Mouse (Mus musculus): Measurements from ENCODE around the gene Eif4a3.

Eif4a3 gene

DNA sequence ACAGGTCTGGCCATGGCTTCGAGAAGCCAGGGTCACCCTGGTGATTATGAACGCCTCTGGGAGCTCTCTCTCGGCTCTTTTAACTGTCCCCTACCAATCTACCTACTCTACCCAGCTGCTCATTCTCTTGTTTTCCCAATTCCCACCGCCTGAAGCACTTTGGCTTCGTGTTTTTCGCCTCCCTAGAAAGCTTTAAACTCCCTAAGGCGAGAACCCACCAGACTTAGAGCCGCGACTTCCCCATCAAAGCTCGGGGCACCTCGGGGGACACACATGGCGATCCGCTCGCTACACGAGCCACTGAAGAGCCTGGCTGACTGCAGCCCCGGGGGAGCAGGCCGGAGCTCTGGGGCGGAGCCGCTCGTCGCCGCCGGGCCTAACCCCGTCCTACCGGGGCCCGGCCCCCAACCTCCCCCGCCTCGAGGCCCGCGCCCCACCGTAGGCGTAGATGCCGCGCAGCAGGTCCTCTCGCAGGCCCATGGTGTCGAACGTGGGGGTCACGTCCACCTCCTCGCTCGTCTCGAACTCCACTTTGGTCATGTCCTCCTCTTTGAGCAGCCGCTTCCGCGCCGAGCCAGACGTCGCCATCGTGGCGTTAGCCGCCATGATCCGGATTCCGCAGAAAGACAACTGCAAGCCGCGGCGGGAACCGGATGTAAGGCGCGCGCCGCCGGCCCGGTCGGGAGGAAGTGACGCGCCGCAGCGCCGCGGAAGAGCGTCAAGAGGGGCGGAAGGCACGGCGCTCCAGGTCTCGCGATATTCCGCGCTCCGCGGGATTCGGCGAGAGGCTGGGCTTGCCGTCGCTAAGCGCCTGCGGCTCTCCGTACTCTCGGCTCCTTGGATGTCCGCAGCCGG is at the start of gene Eif4a3:
Eif4a3 (minus strand) TSS at position 699 of the 855 bp plus-strand sequence.
- CTCF ChIA-PET: interaction anchor here (1.9 kb wide), 1 partner anchor 31 kb away, joined by 6 read pairs; no protein-coding TSS in a partner anchor

DNA sequence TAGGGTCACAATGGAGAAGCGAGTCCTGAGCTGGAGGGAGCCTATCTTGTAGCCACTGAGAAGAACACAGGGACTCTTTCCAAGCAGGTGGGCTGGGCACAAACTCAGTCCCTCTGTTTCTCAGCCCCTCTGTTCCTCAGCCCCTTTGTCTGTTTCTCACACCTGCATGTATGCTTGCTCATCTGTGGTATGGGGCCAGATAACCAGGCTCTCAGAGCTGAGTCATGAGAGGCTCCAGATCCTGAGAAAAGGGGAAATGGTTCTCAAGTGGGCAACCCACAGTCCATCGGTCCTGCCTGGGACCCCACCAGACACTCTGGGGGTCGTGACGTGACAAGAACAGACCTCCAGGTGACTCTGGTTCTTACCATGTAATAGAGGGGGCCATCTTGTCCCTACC is 47.2 kb upstream of the Eif4a3 start:
- CTCF ChIA-PET: no interaction called here

DNA sequence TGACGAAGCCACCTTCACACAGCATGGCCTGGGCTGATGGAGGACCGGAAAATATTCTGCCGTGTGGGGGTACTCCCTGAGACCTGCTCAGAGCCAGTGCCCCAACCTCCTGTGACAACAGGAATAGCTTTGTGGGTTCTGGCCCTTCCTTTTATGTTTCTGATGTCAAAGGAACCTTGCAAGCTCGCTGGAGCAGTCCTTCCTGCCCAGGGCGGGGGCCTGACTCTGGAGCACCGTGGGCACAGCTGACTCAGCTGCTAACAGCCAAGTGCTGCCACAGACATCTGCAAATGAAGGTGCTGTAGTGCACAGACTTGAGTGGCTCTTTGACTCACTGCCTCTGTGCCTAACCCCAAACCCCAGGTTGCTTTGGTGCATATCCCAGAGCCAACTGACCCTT is 45.0 kb upstream of the Eif4a3 start:
- CTCF ChIA-PET: no interaction called here

DNA sequence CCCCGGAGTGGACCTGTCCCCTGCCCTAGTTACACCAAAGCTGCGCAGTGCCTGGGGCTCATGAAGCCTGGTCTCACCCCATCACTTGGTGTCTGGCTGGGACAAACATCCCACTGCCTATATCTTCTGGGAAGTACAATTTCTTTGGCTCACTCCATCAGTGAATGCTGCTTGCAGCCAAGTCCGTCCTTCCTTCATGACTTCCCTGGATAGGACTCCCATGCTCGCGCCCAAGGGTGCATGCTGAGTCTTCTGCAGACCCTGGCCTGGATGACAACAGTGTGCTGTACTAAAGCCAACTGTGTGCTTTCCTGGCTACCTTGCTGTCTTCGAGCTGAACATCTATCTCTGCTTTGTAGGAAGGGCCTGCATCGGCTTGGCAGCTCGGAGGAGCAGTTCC is 44.3 kb upstream of the Eif4a3 start:
- CTCF ChIA-PET: no interaction called here

DNA sequence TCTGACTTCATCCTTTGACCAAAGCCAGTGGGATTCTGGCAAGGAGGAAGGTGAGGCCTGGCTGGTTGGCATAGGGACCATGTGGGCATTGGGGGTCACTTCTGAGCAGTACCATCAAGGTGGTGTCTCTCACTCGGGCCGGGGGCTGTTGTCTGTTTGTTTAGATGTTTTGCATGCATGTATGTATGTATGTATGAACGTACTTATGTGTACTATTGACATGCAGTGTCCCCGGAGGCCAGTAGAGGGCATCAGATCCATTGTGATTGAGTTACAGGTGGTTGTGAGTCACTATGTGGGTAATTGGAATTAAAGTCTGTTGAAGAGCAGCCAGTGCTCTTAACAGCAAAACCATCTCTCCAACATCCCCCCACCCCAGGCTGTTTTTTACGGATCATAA is 39.7 kb upstream of the Eif4a3 start:
- CTCF ChIA-PET: interaction anchor here (0.7 to 0.8 kb wide), 2 partner anchors 21 to 65 kb away, joined by 3 read pairs; no protein-coding TSS in a partner anchor

DNA sequence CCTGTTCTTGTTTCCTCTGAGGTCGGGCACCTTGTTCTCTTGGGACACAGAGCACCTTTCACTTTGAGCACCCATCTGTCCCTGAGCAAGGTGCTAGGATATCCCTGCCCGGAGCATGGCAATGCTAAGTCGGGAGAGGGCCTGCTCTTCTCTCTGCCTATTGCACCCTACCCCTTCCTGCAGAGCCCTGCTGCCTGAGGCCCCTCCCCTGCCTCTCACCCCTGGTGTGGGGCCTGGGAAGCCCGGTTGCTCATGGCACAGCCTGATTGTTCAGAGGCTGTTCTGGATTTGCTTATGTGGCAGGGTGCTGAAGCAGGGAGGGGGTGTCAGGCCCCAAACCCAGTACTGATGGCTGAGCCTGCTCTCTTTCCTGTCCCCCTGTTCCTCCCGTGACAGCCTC is 39.3 kb upstream of the Eif4a3 start:
- CTCF ChIA-PET: no interaction called here

DNA sequence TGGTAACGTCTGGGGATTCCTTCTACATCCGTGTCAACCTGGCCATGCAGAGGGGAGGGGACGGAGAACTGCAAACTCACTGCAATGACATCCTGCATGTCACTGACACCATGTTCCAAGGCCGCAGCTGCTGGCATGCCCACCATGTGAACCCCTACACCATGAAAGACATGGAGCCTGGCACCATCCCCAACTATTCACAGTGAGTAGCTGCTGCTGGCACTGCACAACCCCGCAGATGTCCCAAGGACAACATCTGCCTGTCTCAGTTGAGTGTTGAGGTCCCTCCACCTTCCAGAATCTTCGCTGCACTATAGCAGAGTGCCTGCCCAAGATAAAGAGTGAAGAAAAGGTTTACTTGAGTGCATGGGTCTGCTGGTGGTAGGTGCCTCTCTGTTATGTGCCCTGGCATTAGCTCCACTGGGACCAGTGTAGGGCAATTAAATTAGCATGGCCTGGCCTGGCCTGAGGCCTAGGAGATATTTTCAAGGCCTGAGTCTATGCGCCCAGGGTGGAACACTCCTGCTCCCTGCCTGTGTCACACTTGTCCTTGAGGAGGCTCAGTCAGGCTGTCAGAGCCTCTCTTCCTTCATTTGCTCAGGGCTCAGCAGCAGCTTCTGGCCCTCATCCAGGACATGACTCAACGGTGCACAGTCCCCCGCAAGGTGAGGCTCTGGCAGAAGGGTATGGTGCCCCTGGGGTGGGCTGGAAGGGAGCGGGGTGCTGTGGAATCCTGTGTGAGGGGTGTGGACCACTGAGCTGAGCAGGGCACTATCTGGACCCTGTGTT is 38.6 kb upstream of the Eif4a3 start:
- CTCF ChIA-PET: no interaction called here

DNA sequence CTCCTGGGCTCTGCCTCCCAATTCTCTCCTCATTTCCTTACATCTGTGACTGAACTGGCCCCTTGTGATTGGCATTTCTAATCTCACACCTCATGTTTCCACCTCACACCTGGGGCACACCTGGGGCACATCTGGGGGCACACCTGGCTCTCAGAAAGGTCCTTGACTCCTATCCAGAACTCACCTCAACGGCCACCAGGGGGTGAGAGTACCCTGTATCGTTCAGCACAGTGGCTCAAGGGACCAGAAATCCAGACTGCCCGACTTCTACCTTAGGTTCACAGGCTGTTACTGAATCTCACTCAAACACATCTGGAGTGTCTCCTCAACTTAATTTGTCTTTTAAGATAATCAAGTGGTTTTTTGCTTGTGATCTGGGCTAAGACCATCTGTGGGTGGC is 32.1 kb upstream of the Eif4a3 start:
- CTCF ChIA-PET: no interaction called here

DNA sequence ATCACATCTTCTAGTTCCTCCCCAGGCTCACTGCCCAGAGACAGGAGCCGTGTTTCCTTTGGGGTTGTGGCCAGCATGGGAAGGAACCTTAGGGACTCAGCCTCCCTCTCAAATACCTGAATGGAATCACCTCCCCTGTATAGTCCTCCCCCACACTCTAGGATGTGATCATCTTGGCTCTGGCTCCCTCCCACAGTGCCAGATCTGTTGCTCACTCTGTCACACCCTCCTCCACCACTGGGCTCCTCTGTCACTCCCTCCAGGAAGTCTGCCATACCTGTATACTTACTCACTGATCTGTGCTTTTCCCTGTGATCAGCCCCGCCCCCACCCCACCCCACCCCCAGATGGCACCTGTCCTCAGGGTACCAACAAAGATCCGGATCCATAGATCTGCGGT is 30.7 kb upstream of the Eif4a3 start:
- CTCF ChIA-PET: no interaction called here

DNA sequence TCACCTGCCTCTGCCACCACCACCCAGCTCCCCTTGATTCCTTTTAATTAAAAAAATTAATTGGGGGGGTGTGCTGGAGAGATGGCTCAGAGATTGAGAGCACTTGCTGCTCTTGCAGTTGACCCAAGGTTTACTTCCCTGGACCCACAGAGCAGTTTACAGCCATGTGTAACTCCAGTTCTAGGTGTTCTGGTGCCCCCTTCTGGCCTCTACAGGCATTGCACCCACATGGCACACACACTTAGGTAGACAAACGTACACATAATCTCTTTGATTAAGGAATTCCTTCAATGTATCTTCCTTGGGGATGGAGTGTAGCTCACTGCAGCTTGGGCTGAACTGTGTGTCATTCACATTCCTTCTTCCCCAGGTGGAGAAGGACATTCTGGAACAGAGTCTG is 25.2 kb upstream of the Eif4a3 start:
- CTCF ChIA-PET: no interaction called here

DNA sequence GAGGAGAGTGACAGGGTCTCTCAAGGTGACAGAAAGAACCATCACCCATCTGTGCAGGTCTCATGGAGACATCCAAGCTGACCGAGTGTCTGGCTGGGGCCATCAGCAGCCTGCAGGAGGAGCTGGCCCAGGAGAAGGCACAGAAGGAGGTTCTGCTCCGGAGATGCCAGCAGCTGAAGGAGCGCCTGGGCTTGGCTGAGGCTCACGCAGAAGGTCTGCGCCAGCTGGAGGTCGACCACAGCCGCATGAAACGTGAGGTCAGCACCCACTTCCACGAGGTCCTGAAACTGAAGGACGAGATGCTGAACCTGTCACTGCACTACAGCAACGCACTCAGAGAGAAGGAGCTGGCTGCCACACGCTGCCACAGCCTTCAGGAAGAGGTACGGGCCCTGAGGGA is 22.6 kb upstream of the Eif4a3 start:
- CTCF ChIA-PET: no interaction called here

DNA sequence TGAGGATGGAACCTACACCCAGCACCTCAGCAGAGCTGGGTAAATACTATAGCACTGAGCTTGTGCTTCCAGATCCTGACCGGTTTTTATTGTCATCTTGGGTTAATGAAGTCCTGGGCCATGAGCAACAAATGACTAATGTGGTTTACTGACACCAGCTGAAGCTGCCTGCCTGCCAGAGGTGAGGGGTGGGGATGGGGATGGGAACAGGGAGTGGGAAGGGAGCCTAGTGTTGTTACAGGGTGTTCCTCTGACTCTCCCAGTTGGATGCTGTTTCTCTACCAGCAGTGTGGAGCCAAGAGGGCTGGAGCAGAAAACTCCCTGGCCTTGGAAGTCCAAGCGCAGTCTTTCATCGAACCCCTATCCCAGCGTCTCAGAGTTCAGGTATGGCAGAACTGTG is 16.8 kb upstream of the Eif4a3 start:
- CTCF ChIA-PET: no interaction called here

DNA sequence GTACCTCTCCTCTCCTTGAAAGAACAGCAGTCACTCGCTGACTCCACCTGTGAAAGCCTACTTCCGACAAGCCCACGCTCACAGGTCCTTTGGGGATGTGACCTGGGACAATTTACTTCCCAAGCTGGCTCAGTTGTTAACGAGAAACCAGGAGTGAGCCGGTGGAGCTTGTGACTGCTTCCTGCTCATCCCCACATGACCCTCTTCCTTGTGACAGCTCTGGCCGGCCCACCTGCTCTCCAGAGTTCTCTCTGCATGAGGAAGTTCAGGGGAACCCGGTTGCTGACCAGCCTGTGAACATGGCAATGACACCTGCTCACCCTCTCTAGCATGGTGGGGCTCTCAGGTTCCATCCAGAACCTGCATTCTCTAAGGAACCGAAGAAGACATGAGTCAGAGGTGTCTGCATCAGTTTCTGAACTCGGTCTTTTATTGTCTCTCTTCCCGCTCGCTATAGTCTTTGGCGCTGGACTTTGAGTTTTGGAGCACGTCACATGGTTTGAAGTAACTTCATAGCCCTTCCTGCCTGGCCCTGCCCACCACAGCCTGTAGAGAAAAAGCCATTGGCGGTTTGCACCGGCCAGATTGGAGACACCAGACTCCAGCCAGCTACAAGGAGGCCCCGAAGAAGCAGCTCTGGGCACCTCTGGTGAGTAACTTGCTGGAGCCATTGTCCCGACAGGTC is 14.5 kb upstream of the Eif4a3 start:
- CTCF ChIA-PET: no interaction called here

DNA sequence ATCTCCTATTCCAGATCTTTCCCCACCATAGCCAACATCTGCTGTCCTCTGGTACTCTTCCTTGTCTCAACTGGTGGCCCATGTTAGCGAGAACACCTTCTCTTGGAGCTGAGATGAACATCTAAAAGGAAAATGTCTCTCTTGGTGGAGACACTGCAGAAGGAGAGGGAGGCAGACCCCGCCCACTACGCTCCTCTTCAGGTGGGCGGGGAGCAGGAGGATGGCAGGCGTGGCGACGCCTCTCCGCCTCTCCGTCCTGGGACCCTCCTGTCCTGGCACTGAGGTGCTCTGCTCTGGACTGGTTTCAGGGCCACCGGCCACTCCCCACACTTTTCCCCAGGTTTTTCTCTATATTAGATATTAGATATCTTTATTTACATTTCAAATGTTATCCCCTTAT is 10.7 kb upstream of the Eif4a3 start:
- CTCF ChIA-PET: no interaction called here

DNA sequence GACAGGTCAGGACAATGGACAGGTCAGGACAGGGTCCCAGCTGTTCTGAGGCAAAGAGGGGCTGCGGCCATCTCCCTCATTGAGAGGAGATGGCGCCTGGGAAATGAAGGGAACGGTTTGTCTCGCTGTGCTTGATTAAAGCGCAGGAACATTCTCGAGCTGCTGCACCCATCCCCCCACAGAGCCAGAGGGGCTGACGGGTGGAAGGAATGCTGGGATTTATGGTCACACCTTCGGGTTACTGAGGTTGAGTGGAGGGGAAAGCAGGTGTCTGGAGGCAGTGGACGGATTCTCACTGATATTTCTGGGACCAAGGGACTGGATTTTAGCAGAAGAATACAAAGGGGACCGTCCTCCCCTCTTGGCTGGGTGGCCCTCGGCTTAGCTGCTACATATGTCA is 8.0 kb upstream of the Eif4a3 start:
- CTCF ChIA-PET: no interaction called here

DNA sequence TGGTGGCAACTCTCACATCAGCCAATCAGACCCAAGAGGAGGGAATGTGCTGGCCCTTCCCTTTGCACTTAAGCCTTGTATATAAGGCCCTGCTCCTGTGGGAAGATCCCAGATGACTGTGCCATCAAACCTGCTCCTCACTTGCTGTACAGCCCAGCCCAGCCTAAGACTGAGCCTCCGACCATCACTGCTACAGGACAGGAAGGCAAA is 7.7 kb upstream of the Eif4a3 start, which contains the start of gene Card14:
Card14 (plus strand) TSS at position 111 of the 210 bp plus-strand sequence.
- CTCF ChIA-PET: no interaction called here

DNA sequence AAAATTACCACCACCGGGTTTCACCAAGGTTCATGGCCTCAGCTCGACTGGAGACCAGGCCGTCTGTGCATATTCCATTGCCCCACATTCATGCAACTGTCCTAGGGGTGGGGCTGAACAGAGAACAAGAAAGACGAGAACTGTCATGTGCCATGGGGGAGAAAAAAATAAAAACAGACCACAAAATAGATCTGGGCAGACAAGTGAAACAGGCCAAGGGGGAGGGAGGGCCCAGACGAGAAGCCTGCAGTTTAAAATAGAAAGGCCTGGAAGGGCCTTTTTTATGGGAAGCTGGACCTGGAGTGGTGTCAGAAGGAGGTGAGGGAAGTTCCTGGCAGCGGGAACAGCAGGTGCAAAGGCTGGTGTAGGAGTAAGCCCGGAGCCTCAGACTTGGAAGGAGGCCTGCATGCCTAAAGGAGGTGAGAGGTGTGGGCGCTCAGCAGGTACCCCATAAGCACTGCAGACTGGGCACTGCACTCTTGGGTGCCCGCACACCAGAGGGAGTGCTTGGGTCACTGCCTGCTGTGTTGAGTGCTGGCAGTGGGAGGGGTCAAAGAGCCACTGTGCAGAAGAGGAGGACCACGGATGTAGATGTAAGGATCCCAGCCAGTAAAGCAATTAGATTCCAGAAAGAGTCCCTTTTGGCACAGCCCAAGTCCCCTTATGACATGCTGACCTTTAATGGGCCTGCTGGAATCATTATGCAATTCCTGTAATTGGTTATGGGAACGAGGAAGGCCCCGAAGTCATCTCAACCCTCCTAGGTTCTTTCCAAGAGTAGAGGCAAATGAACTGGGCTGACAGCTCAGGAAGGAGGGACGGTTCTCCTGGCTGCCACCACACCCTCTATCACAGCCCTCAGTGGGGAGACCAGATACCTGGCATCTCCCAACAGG is 7.1 kb upstream of the Eif4a3 start:
- CTCF ChIA-PET: no interaction called here

DNA sequence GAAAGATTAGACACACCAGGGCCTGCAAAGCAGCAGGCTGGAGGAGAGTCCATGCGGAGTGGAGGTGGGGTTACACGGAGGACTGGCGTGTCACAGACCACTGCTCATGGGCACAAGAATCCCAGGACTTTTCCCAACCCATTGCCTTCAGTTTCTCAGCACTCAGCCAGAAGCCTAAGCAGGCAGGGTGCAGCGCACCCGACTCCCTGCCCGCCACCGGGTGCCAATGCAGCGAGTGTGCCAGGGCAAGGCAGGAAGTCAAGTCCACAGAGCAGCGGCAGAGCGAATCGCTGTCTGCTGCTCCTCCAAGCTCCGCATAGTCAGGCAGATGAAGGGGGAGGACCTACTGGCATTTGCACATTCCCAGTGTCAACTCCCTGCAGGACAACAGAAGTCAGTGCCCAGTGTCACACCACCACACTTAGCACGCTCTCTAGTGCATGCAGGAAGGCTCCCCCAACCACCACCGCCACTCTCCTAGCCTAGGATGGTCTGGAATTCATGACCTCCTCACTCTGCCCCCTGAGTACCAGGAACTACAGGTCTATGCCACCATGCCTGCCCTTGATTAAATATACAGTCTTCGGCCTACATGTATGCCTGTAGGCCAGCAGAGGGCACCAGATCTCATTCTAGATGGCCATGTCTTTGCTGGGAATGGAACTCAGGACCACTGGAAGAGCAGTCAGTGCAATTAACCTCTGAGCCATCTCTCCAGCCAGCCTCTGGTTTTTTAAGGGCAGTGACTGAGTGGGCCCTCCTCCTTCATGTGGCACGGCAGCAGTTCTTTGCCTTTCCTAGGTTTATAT is 5.2 kb upstream of the Eif4a3 start:
- CTCF ChIA-PET: no interaction called here

DNA sequence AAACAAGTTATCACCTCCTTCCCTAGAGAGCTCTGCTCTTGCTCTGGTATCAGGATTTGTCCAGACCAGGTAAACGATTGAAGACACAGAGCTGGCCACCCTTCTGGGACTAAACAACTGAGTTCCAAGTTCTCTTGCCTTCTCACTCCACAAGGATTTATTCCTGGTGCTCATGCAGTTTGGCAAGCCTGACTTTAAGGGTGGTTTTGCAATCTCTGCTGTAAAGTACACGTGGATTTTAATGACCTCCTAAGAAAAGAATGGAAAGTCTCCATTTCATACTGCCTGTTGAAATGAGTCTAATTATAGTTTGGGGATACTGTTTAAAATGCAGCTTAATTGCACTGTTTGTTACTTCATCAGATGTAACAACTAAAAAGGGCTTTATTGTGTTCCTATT is 1.1 kb upstream of the Eif4a3 start:
- CTCF ChIA-PET: interaction anchor here (0.7 to 1.9 kb wide), 2 partner anchors 32 kb away, joined by 3 to 6 read pairs; no protein-coding TSS in a partner anchor

DNA sequence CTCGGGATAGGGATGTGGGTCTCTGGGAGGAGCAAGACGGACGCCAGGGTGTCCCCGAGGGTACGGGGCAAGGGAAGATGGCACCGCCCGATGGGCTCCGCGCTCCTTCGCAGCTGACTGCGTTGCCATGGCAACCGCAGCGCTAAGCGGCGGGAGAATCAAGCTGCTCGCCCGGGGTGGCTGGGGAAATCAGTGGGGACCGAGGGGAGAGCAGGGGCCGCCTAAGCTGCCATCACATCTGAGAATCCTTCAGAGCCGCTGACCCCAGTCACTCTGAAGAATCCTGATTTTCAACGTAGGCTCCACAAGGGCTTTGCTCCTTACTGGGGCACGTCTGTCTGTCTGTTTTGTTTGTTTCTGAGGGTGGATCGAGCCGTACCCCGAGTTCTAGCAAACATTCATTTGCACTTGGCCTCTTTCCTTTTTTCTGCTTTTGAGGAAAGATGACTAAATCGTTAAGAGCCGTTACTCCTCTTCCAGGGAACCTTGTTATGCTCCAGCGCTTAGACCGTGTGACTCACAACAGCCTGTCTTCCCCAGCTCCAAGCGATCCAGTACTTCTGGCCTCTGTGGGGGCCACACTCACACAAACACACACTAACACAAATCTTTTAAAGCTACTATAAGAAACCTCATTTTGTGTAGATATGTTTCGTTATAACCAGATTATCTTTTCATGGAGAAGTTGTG is 502 bp upstream of the Eif4a3 start:
- CTCF ChIA-PET: interaction anchor here (0.7 to 1.9 kb wide), 2 partner anchors 32 to 33 kb away, joined by 3 to 6 read pairs; no protein-coding TSS in a partner anchor
